Mouse (Mus musculus) CH12.LX (cell line): ENCODE measurements around the gene C330021F23Rik. TPM values are rescaled to one million over a fixed set of nuclear protein-coding genes. Genes with fewer than 3 reads are reported as not detected.

Source experiments
- DNase-seq: peaks from one replicate; pipeline ENCODE4 v3.0.0-alpha.2; 2013; ENCODE audit errors: extremely low read depth
- H3K27ac ChIP-seq: 2 replicates; pipeline ENCODE4 v1.5.1; 2012; ENCODE audit warnings: low read depth, mild to moderate bottlenecking, control low read depth, moderate library complexity; ENCODE audit not compliant: insufficient read depth
- H3K27me3 ChIP-seq: replicated peaks from 2 replicates; pipeline ENCODE3; 2012; ENCODE audit warnings: inconsistent platforms
- H3K36me3 ChIP-seq, 2 experiments: replicated peaks in 1 of 2; 2 replicates each; pipeline versions ENCODE3 to v1.6.1; 2012; ENCODE audit warnings: inconsistent platforms in 1 of 2, low read length in 1 of 2, mild to moderate bottlenecking in 1 of 2, mixed read lengths in 1 of 2, moderate library complexity in 1 of 2; ENCODE audit not compliant: control insufficient read depth in 1 of 2, insufficient read depth in 1 of 2
- H3K4me1 ChIP-seq, 2 experiments: 2 replicates each; pipeline ENCODE4 v1.6.1; 2012; ENCODE audit warnings: inconsistent platforms in 1 of 2, moderate library complexity in 1 of 2; ENCODE audit not compliant: insufficient read depth in 2 of 2, control insufficient read depth in 1 of 2
- H3K4me2 ChIP-seq: 2 replicates; pipeline ENCODE4 v1.6.1; 2012; ENCODE audit warnings: low read depth, mild to moderate bottlenecking, control low read depth; ENCODE audit not compliant: poor library complexity, insufficient read depth, severe bottlenecking
- H3K4me3 ChIP-seq, 3 experiments: fragments of 150-350 bp in 1 of 3; sonication (generic) in 1 of 3; replicated peaks in 1 of 3; 2 replicates each; pipeline versions ENCODE3 to v1.5.1; 2011 to 2012; ENCODE audit warnings: low read depth in 2 of 3, low read length in 2 of 3, mild to moderate bottlenecking in 2 of 3, moderate library complexity in 2 of 3, control low read depth in 1 of 3, improper control_type of control experiment in 1 of 3, inconsistent platforms in 1 of 3, mixed read lengths in 1 of 3; ENCODE audit not compliant: poor library complexity in 1 of 3
- H3K79me2 ChIP-seq: replicated peaks from 2 replicates; pipeline ENCODE4 v1.6.1; 2012; ENCODE audit warnings: mild to moderate bottlenecking, moderate library complexity; ENCODE audit not compliant: control insufficient read depth, poor library complexity, insufficient read depth, severe bottlenecking; ENCODE audit errors: extremely low read depth
- H3K9ac ChIP-seq: 2 replicates; pipeline ENCODE4 v1.6.1; 2012; ENCODE audit warnings: low read depth, mild to moderate bottlenecking, control low read depth, moderate library complexity; ENCODE audit not compliant: insufficient read depth
- H3K9me3 ChIP-seq: replicated peaks from 2 replicates; pipeline ENCODE3; 2012; ENCODE audit warnings: low read length, inconsistent platforms, mixed read lengths
- BHLHE40 ChIP-seq: IDR thresholded peaks from 2 replicates; pipeline ENCODE4 v1.6.1; 2011; ENCODE audit warnings: mild to moderate bottlenecking, low read depth, low read length, improper control_type of control experiment
- CHD1 ChIP-seq: IDR thresholded peaks from 2 replicates; pipeline ENCODE4 v1.6.1; 2012; ENCODE audit warnings: low read depth, low read length, improper control_type of control experiment, inconsistent platforms
- CHD2 ChIP-seq: IDR thresholded peaks from 2 replicates; pipeline ENCODE4 v1.6.1; 2011; ENCODE audit warnings: low read length, improper control_type of control experiment
- ELF1 ChIP-seq: IDR thresholded peaks from 2 replicates; pipeline ENCODE4 v1.6.1; 2014; ENCODE audit warnings: low read depth, mild to moderate bottlenecking, inconsistent platforms, low read length, improper control_type of control experiment
- ETS1 ChIP-seq: conservative IDR thresholded peaks from 2 replicates; pipeline ENCODE4 v1.6.1; 2012; ENCODE audit warnings: low read depth, mild to moderate bottlenecking, inconsistent platforms, low read length, improper control_type of control experiment, moderate library complexity
- GABPA ChIP-seq: IDR thresholded peaks from 2 replicates; pipeline ENCODE4 v1.6.1; 2012; ENCODE audit warnings: low read depth, low read length, improper control_type of control experiment, inconsistent platforms; ENCODE audit not compliant: insufficient replicate concordance
- HCFC1 ChIP-seq: IDR thresholded peaks from 2 replicates; pipeline ENCODE4 v1.6.1; 2012; ENCODE audit warnings: low read depth, mild to moderate bottlenecking, inconsistent platforms, low read length, improper control_type of control experiment
- IRF4 ChIP-seq: IDR thresholded peaks from 2 replicates; pipeline ENCODE4 v1.6.1; 2014; ENCODE audit warnings: low read depth, mild to moderate bottlenecking, inconsistent platforms, low read length, improper control_type of control experiment
- JUN ChIP-seq: IDR thresholded peaks from 2 replicates; pipeline ENCODE4 v1.6.1; 2011; ENCODE audit warnings: low read depth, mild to moderate bottlenecking, low read length, improper control_type of control experiment, moderate library complexity; ENCODE audit not compliant: insufficient read depth
- JUND ChIP-seq: conservative IDR thresholded peaks from 2 replicates; pipeline ENCODE4 v1.6.1; 2011; ENCODE audit warnings: low read depth, low read length, improper control_type of control experiment
- KAT2A ChIP-seq: IDR thresholded peaks from 2 replicates; pipeline ENCODE4 v1.6.1; 2012; ENCODE audit warnings: low read length, improper control_type of control experiment, inconsistent platforms; ENCODE audit not compliant: insufficient replicate concordance
- MAX ChIP-seq: IDR thresholded peaks from 2 replicates; pipeline ENCODE4 v1.6.1; 2011; ENCODE audit warnings: low read length, improper control_type of control experiment
- MEF2A ChIP-seq: IDR thresholded peaks from 2 replicates; pipeline ENCODE4 v1.6.1; 2014; ENCODE audit warnings: low read depth, mild to moderate bottlenecking, inconsistent platforms, low read length, improper control_type of control experiment, borderline replicate concordance
- MXI1 ChIP-seq: IDR thresholded peaks from 2 replicates; pipeline ENCODE4 v1.6.1; 2011; ENCODE audit warnings: mild to moderate bottlenecking, low read depth, low read length, improper control_type of control experiment
- NELFE ChIP-seq: IDR thresholded peaks from 2 replicates; pipeline ENCODE4 v1.6.1; 2011; ENCODE audit warnings: low read depth, low read length, improper control_type of control experiment
- NRF1 ChIP-seq: IDR thresholded peaks from 2 replicates; pipeline ENCODE4 v1.6.1; 2014; ENCODE audit warnings: low read depth, mild to moderate bottlenecking, inconsistent platforms, low read length, improper control_type of control experiment, moderate library complexity
- PAX5 ChIP-seq: IDR thresholded peaks from 2 replicates; pipeline ENCODE4 v1.6.1; 2012; ENCODE audit warnings: low read length, inconsistent platforms, mixed read lengths
- POLR2A ChIP-seq: IDR thresholded peaks from 2 replicates; pipeline ENCODE4 v1.6.1; 2011; ENCODE audit warnings: low read depth, mild to moderate bottlenecking, improper control_type of control experiment, low read length
- POLR2AphosphoS2 ChIP-seq: IDR thresholded peaks from 2 replicates; pipeline ENCODE4 v1.6.1; 2011; ENCODE audit warnings: low read depth, low read length, improper control_type of control experiment
- SMC3 ChIP-seq: IDR thresholded peaks from 2 replicates; pipeline ENCODE4 v1.6.1; 2011; ENCODE audit warnings: low read depth, low read length, improper control_type of control experiment
- TCF12 ChIP-seq: IDR thresholded peaks from 2 replicates; pipeline ENCODE4 v1.6.1; 2014; ENCODE audit warnings: low read depth, mild to moderate bottlenecking, inconsistent platforms, low read length, improper control_type of control experiment
- UBTF ChIP-seq: IDR thresholded peaks from 2 replicates; pipeline ENCODE4 v1.6.1; 2012; ENCODE audit warnings: low read depth, mild to moderate bottlenecking, inconsistent platforms, low read length, improper control_type of control experiment, moderate library complexity
- ZKSCAN1 ChIP-seq: IDR thresholded peaks from 2 replicates; pipeline ENCODE4 v1.6.1; 2012; ENCODE audit warnings: low read depth, inconsistent platforms, low read length, improper control_type of control experiment, borderline replicate concordance
- ZNF384 ChIP-seq: IDR thresholded peaks from 2 replicates; pipeline ENCODE4 v1.6.1; 2012; ENCODE audit warnings: low read depth, low read length, improper control_type of control experiment, inconsistent platforms
- dilution Hi-C: fragments of 300-500 bp; cut with MboI; formaldehyde crosslinking; loops from 2 replicates; pipeline ENCODE4 v1.14.3; 2020; ENCODE audit warnings: low sequenced_read_pairs; ENCODE audit not compliant: extremely low pct_unique_long_range_greater_than_20kb, extremely low pct_ligation_motif_present
- in situ Hi-C: fragments of 300-500 bp; cut with MboI; formaldehyde crosslinking; loops from 3 replicates; pipeline ENCODE4 v1.14.3; 2019; ENCODE audit warnings: low sequenced_read_pairs, low pct_ligation_motif_present, low pct_unique_long_range_greater_than_20kb, mixed read lengths
- polyA plus RNA-seq: library from polyadenylated mRNA; unstranded; fragments of >175 nt; gene quantifications from 2 replicates; pipeline ENCODE4 v1.2.1, GENCODE M21; 2012; ENCODE audit warnings: low read depth; ENCODE audit not compliant: insufficient read length
- total RNA-seq, 2 experiments: library from RNA; depleted of rRNA; stranded (reverse); fragments of 300-350 nt in 1 of 2; fragments of >200 nt in 1 of 2; gene quantifications; 2 replicates each; pipeline ENCODE4 v1.2.3; 2012 to 2014

C330021F23Rik gene
- total and polyA plus RNA-seq, 3 experiments: 1.0 to 1.1 TPM; not detected in 1

GRCm38 (mm10) chr8:3569784-3570183 lies 2.0 kb downstream of the C330021F23Rik start:
- Histone ChIP-seq H3K9ac (no peak overlapping the region), H3K79me2 (no peaks in the 10 kb centered on the region), H3K9me3 (no peaks in the 10 kb centered on the region), H3K4me3 (no peak overlapping the region), H3K27me3 (peaks cover 12% of the 10 kb centered on the region), H3K4me1 (peaks cover 0 to 5% of the 10 kb centered on the region in 2 experiments; a peak in 2 of 4 replicates), H3K4me2 (no peak overlapping the region), H3K36me3 (no peaks in the 10 kb centered on the region), H3K27ac (no peak overlapping the region)
- in situ Hi-C loops: loop anchor here (10.0 kb wide), 1 partner anchor 55 kb away; the partner anchor contains the start of genes Pcp2, Pet100 and Xab2
- no peak for DNase-seq
- TF ChIP-seq TCF12 (no peak), POLR2AphosphoS2 (no peak), IRF4 (no peak), JUND (no peak), POLR2A (no peak), ELF1 (no peak), ZKSCAN1 (no peak), MEF2A (no peak), PAX5 (no peak), UBTF (no peak), MXI1 (no peak), ZNF384 (no peak)
- dilution Hi-C loops: no loop called here

- H3K4me1 ChIP-seq: 0 out of 4 replicates have a peak, but pooled peaks cover 0 to 4% of the 10 kb centered on the region in 2 experiments
- no peaks in the 10 kb centered on the region for H3K36me3 ChIP-seq
- TF ChIP-seq JUN (no peak), NRF1 (no peak), MAX (no peak), ZKSCAN1 (no peak), ETS1 (no peak), HCFC1 (no peak), ZNF384 (no peak), CHD1 (no peak), BHLHE40 (no peak), JUND (no peak), POLR2AphosphoS2 (no peak), NELFE (no peak), KAT2A (no peak), SMC3 (no peak), GABPA (no peak), ELF1 (no peak), CHD2 (no peak)
- TF ChIP-seq, all 38 proteins: peak for 0
- no peak overlapping the region for H3K9ac ChIP-seq
- no peak for DNase-seq
- no peaks in the 10 kb centered on the region for H3K79me2 ChIP-seq
- dilution Hi-C loops (no loop called here), in situ Hi-C loops (loop anchor here (10.0 kb wide), 1 partner anchor 50 kb away; the partner anchor contains the start of genes Pcp2, Pet100 and Xab2)
- no peak overlapping the region for H3K4me3 ChIP-seq
- H3K9me3 ChIP-seq: no peaks in the 10 kb centered on the region
- no peak overlapping the region for H3K4me2 ChIP-seq
- no peak overlapping the region for H3K27ac ChIP-seq
- peaks cover 18% of the 10 kb centered on the region for H3K27me3 ChIP-seq
Observed at GRCm38 (mm10) chr8:3574546-3574945, 6.8 kb downstream of the C330021F23Rik start.
